ENCODE assay signal across 9 mouse cellular contexts in genomic region chr15:99527629-99528353, GRCm38 (mm10). TPM values are rescaled to one million over a fixed set of nuclear protein-coding genes. Genes with fewer than 3 reads are reported as not detected.
DNase-seq lines count a peak whose midpoint lies in the region; TF ChIP-seq lines count a peak whose summit lies in the region.
"Had no signal": no experiment of that assay in that cellular context is flagged by ENCODE, and none has a peak within 500 bp of the region (broad histone marks: within the 10 kb centered on the region; RNA-seq: fewer than 3 reads in every experiment).

Gene Faim2 (minus strand): TSS chr15:99528165.

- no peaks in the 10 kb centered on the region for H3K4me1 ChIP-seq in ES-Bruce4 (ENCODE audit: control insufficient read depth, insufficient read depth, low read length)
- peaks cover 19% of the 10 kb centered on the region for H3K4me1 ChIP-seq in forebrain, embryonic 10.5 days

- peak within 1 kb of the TSS; percentile 19; the same call in 1 of the 2 replicates for H3K9ac ChIP-seq in ES-Bruce4 (ENCODE audit: low read depth, poor library complexity, severe bottlenecking)

- 17% methylated on average over 26 of the region's 27 CpGs for whole genome bisulfite sequencing in forebrain, embryonic 10.5 days

- intact Hi-C loops in gastrocnemius, adult 2 months (cut with DNase I) = no loop called here

- peak within 1 kb of the TSS; percentile 34 for H3K4me3 ChIP-seq in ES-Bruce4 (ENCODE audit: low read depth, low read length)
- H3K4me3 ChIP-seq in forebrain, embryonic 10.5 days = peak within 1 kb of the TSS; percentile 44
- no peak within 1 kb of the TSS for H3K4me3 ChIP-seq in gastrocnemius, adult 2 months

- TF ChIP-seq EP300 in ES-Bruce4 (IDR thresholded peaks at IDR 0.05; ENCODE audit: insufficient read depth, low read depth, low read length) = no peak

- peak; percentile 98 for DNase-seq in brain, adult 2 months (ENCODE audit: low read depth, low spot score)
- peak; percentile 38 for DNase-seq in forebrain, embryonic 10.5 days (ENCODE audit: extremely low spot score, low spot score)
- DNase-seq in layer of hippocampus, adult 9-10 months (ENCODE audit: low spot score) = peak; percentile 41
- DNase-seq in neural tube, embryonic 10.5 days (ENCODE audit: extremely low spot score, low spot score) = peak; percentile 44
- DNase-seq in gastrocnemius, postnatal 25 days = no peak
- no peak for DNase-seq in T-cell, adult 2 months (ENCODE audit: low spot score)
- DNase-seq in gastrocnemius, adult 2 months = no peak

- TF ChIP-seq POLR2A in ES-Bruce4 (IDR thresholded peaks at IDR 0.05; ENCODE audit: insufficient read depth, low read length) = no peak

- no peaks in the 10 kb centered on the region for H3K36me3 ChIP-seq in ES-Bruce4 (ENCODE audit: control insufficient read depth, insufficient read depth, low read length, poor library complexity, severe bottlenecking)
- H3K36me3 ChIP-seq in forebrain, embryonic 10.5 days (replicated peaks) = no peaks in the 10 kb centered on the region

- no peaks in the 10 kb centered on the region for H3K9me3 ChIP-seq in ES-Bruce4 (replicated peaks; ENCODE audit: control insufficient read depth, insufficient read depth, low read length, poor library complexity, severe bottlenecking)
- no peaks in the 10 kb centered on the region for H3K9me3 ChIP-seq in forebrain, embryonic 10.5 days

- peak; percentile 27 for TF ChIP-seq CTCF in ES-Bruce4 (IDR thresholded peaks at IDR 0.05; ENCODE audit: low read depth, low read length)
- TF ChIP-seq CTCF in gastrocnemius, adult 2 months (IDR thresholded peaks at IDR 0.05) = no peak

- no peaks in the 10 kb centered on the region for H3K27me3 ChIP-seq in ES-Bruce4 (ENCODE audit: control insufficient read depth, insufficient read depth, low read length, poor library complexity, severe bottlenecking)
- H3K27me3 ChIP-seq in forebrain, embryonic 10.5 days (ENCODE audit: poor library complexity, severe bottlenecking) = peaks cover 60% of the 10 kb centered on the region

- H3K27ac ChIP-seq in ES-Bruce4 (ENCODE audit: insufficient read depth, low read length) = no peak within 1 kb of the TSS
- H3K27ac ChIP-seq in forebrain, embryonic 10.5 days = peak within 1 kb of the TSS; percentile 68; the same call in 1 of the 2 replicates
- H3K27ac ChIP-seq in gastrocnemius, adult 2 months = no peak within 1 kb of the TSS

RNA-seq across cellular contexts. Expression of gene Faim2, which starts in this region (rescaled TPM):
- polyA plus RNA-seq in ES-Bruce4 (2011; ENCODE audit: insufficient read depth, insufficient read length, low read depth, missing spikeins) = 0.72 and 0.90 TPM in 2 replicates
- 0.32 and 0.44 TPM in 2 replicates for polyA plus RNA-seq in forebrain, embryonic 10.5 days (2016; fragmentation: Nextera tagmentation; extraction: Ambion mirVana)
- total RNA-seq in gastrocnemius, postnatal 25 days (2021) = under 1 TPM; 0.13 to 0.20 TPM
- total RNA-seq in gastrocnemius, adult 2 months (2021) = under 1 TPM in 1 of 2 experiments, not detected in 1; 0.75 TPM
- total RNA-seq: hematopoietic stem cell, adult 5-6 weeks had no signal

Comparison
In these comparisons a context has a peak if more than half of its experiments do, and no peak if none do; other contexts are left out.
1. Peak in DNase-seq, H3K4me3 ChIP-seq and H3K27ac ChIP-seq in forebrain, embryonic 10.5 days; RNA of the gene not detected or under 1 TPM.
2. DNase-seq: peak in brain, adult 2 months (single experiment), layer of hippocampus, adult 9-10 months (single experiment) and neural tube, embryonic 10.5 days (single experiment); none in gastrocnemius, postnatal 25 days (single experiment), T-cell, adult 2 months (single experiment) and gastrocnemius, adult 2 months (single experiment).